Mouse (Mus musculus): ENCODE data around the gene 4933414I15Rik.

The 4933414I15Rik gene

GRCm38 (mm10) chr11:50943506-50943905, at the start of gene 4933414I15Rik:
Gene 4933414I15Rik (minus strand): TSS chr11:50943765.
- DNase-seq (ENCODE audit: low read depth, low spot score), result no peak
- Histone ChIP-seq H3K27me3 (ENCODE audit: control insufficient read depth, insufficient read depth, low read length, poor library complexity, severe bottlenecking) (no peaks in the 10 kb centered on the region), H3K36me3 (ENCODE audit: control insufficient read depth, insufficient read depth, low read length, poor library complexity, severe bottlenecking) (no peaks in the 10 kb centered on the region)

GRCm38 (mm10) chr11:50981667-50982066, 38.1 kb upstream of the 4933414I15Rik start, which contains the start of gene Olfr1377:
Gene Olfr1377 (plus strand): TSS chr11:50981967.
- Histone ChIP-seq H3K27me3 (ENCODE audit: control insufficient read depth, insufficient read depth, low read length, poor library complexity, severe bottlenecking) (no peaks in the 10 kb centered on the region; the same call in 1 of the 2 replicates), H3K36me3 (ENCODE audit: control insufficient read depth, insufficient read depth, low read length, poor library complexity, severe bottlenecking) (no peaks in the 10 kb centered on the region)
- DNase-seq (ENCODE audit: low read depth, low spot score), result no peak

- no peak for DNase-seq (ENCODE audit: low read depth, low spot score)
- Histone ChIP-seq H3K27me3 (ENCODE audit: control insufficient read depth, insufficient read depth, low read length, poor library complexity, severe bottlenecking) (no peaks in the 10 kb centered on the region; the same call in 1 of the 2 replicates), H3K36me3 (ENCODE audit: control insufficient read depth, insufficient read depth, low read length, poor library complexity, severe bottlenecking) (no peaks in the 10 kb centered on the region)
Measured at GRCm38 (mm10) chr11:50977216-50977615, 33.7 kb upstream of the 4933414I15Rik start.

GRCm38 (mm10) chr11:50966230-50966629, 22.7 kb upstream of the 4933414I15Rik start, which contains the start of gene Olfr1378:
Gene Olfr1378 (plus strand): TSS chr11:50966530.
- DNase-seq (ENCODE audit: low read depth, low spot score), result no peak

GRCm38 (mm10) chr11:50964886-50965285, 21.3 kb upstream of the 4933414I15Rik start:
- no peaks in the 10 kb centered on the region for H3K36me3 ChIP-seq (ENCODE audit: control insufficient read depth, insufficient read depth, low read length, poor library complexity, severe bottlenecking)
- DNase-seq (ENCODE audit: low read depth, low spot score), result no peak
- no peaks in the 10 kb centered on the region for H3K27me3 ChIP-seq (ENCODE audit: control insufficient read depth, insufficient read depth, low read length, poor library complexity, severe bottlenecking)

More at GRCm38 (mm10) chr11:50966230-50966629, 22.7 kb upstream of the 4933414I15Rik start, which contains the start of gene Olfr1378:
- no peaks in the 10 kb centered on the region for H3K36me3 ChIP-seq (ENCODE audit: control insufficient read depth, insufficient read depth, low read length, poor library complexity, severe bottlenecking)
- H3K27me3 ChIP-seq (ENCODE audit: control insufficient read depth, insufficient read depth, low read length, poor library complexity, severe bottlenecking), result no peaks in the 10 kb centered on the region

GRCm38 (mm10) chr11:50953665-50954064, 10.1 kb upstream of the 4933414I15Rik start, which contains the start of gene Prop1:
Gene Prop1 (minus strand): TSS chr11:50953765.
- Histone ChIP-seq H3K36me3 (ENCODE audit: control insufficient read depth, insufficient read depth, low read length, poor library complexity, severe bottlenecking) (no peaks in the 10 kb centered on the region), H3K27me3 (ENCODE audit: control insufficient read depth, insufficient read depth, low read length, poor library complexity, severe bottlenecking) (no peaks in the 10 kb centered on the region)
- no peak for DNase-seq (ENCODE audit: low read depth, low spot score)

GRCm38 (mm10) chr11:50952290-50952689, 8.7 kb upstream of the 4933414I15Rik start:
- Histone ChIP-seq H3K27me3 (ENCODE audit: control insufficient read depth, insufficient read depth, low read length, poor library complexity, severe bottlenecking) (no peaks in the 10 kb centered on the region), H3K36me3 (ENCODE audit: control insufficient read depth, insufficient read depth, low read length, poor library complexity, severe bottlenecking) (no peaks in the 10 kb centered on the region)
- peak; percentile 7 for DNase-seq (ENCODE audit: low read depth, low spot score)

- H3K36me3 ChIP-seq (ENCODE audit: control insufficient read depth, insufficient read depth, low read length, poor library complexity, severe bottlenecking), result no peaks in the 10 kb centered on the region
- H3K27me3 ChIP-seq (ENCODE audit: control insufficient read depth, insufficient read depth, low read length, poor library complexity, severe bottlenecking), result no peaks in the 10 kb centered on the region
- no peak for DNase-seq (ENCODE audit: low read depth, low spot score)
Measured at GRCm38 (mm10) chr11:50942386-50942785, 1.2 kb downstream of the 4933414I15Rik start.

GRCm38 (mm10) chr11:50939621-50940366, 3.8 kb downstream of the 4933414I15Rik start:
- Histone ChIP-seq H3K27me3 (ENCODE audit: control insufficient read depth, insufficient read depth, low read length, poor library complexity, severe bottlenecking) (no peaks in the 10 kb centered on the region), H3K36me3 (ENCODE audit: control insufficient read depth, insufficient read depth, low read length, poor library complexity, severe bottlenecking) (no peaks in the 10 kb centered on the region)
- DNase-seq (ENCODE audit: low read depth, low spot score), result peak; percentile 67

- no peaks in the 10 kb centered on the region for H3K36me3 ChIP-seq (ENCODE audit: control insufficient read depth, insufficient read depth, low read length, poor library complexity, severe bottlenecking)
- no peaks in the 10 kb centered on the region for H3K27me3 ChIP-seq (ENCODE audit: control insufficient read depth, insufficient read depth, low read length, poor library complexity, severe bottlenecking)
- DNase-seq (ENCODE audit: low read depth, low spot score), result no peak
Measured at GRCm38 (mm10) chr11:50938435-50938834, 5.1 kb downstream of the 4933414I15Rik start.

- no peak for DNase-seq (ENCODE audit: low read depth, low spot score)
- no peaks in the 10 kb centered on the region for H3K36me3 ChIP-seq (ENCODE audit: control insufficient read depth, insufficient read depth, low read length, poor library complexity, severe bottlenecking)
- H3K27me3 ChIP-seq (ENCODE audit: control insufficient read depth, insufficient read depth, low read length, poor library complexity, severe bottlenecking), result no peaks in the 10 kb centered on the region
Measured at GRCm38 (mm10) chr11:50932040-50932439, 11.5 kb downstream of the 4933414I15Rik start.

GRCm38 (mm10) chr11:50931451-50931866, 12.1 kb downstream of the 4933414I15Rik start, which contains the start of gene Zfp354b:
Gene Zfp354b (minus strand): TSS chr11:50931633.
- no peaks in the 10 kb centered on the region for H3K27me3 ChIP-seq (ENCODE audit: control insufficient read depth, insufficient read depth, low read length, poor library complexity, severe bottlenecking)
- DNase-seq (ENCODE audit: low read depth, low spot score), result peak; percentile 68

GRCm38 (mm10) chr11:50931021-50931420, 12.5 kb downstream of the 4933414I15Rik start:
- Histone ChIP-seq H3K36me3 (ENCODE audit: control insufficient read depth, insufficient read depth, low read length, poor library complexity, severe bottlenecking) (no peaks in the 10 kb centered on the region), H3K27me3 (ENCODE audit: control insufficient read depth, insufficient read depth, low read length, poor library complexity, severe bottlenecking) (no peaks in the 10 kb centered on the region)
- DNase-seq (ENCODE audit: low read depth, low spot score), result no peak

More at GRCm38 (mm10) chr11:50931451-50931866, 12.1 kb downstream of the 4933414I15Rik start, which contains the start of gene Zfp354b:
- no peaks in the 10 kb centered on the region for H3K36me3 ChIP-seq (ENCODE audit: control insufficient read depth, insufficient read depth, low read length, poor library complexity, severe bottlenecking)

GRCm38 (mm10) chr11:50930469-50931014, 13.0 kb downstream of the 4933414I15Rik start:
- no peaks in the 10 kb centered on the region for H3K36me3 ChIP-seq (ENCODE audit: control insufficient read depth, insufficient read depth, low read length, poor library complexity, severe bottlenecking)
- H3K27me3 ChIP-seq (ENCODE audit: control insufficient read depth, insufficient read depth, low read length, poor library complexity, severe bottlenecking), result no peaks in the 10 kb centered on the region
- DNase-seq (ENCODE audit: low read depth, low spot score), result peak; percentile 5
